Mouse (Mus musculus) T-helper 2 cell (primary cell): ENCODE measurements around the gene Ephx1.

Source experiments
- in situ Hi-C: fragments of 300-600 bp; cut with MboI, MseI; formaldehyde crosslinking; loops from one replicate; pipeline ENCODE4 v1.15.1; 2025; ENCODE audit warnings: high pct_unique_total_duplicates

The Ephx1 gene

GRCm38 (mm10) chr1:181020756-181021487, at the start of gene Ephx1:
Gene Ephx1 (minus strand): TSS chr1:181020904.
- in situ Hi-C loops, result no loop called here

GRCm38 (mm10) chr1:181069671-181070070, 49.0 kb upstream of the Ephx1 start:
- in situ Hi-C loops, result loop anchor here (10.0 kb wide), 1 partner anchor 1125 kb away; no protein-coding TSS in a partner anchor

- in situ Hi-C loops, result no loop called here
Measured at GRCm38 (mm10) chr1:181068344-181068743, 47.6 kb upstream of the Ephx1 start.

GRCm38 (mm10) chr1:181064648-181065047, 43.9 kb upstream of the Ephx1 start:
- in situ Hi-C loops, result no loop called here

- in situ Hi-C loops, result no loop called here
Measured at GRCm38 (mm10) chr1:181063991-181064390, 43.3 kb upstream of the Ephx1 start.

GRCm38 (mm10) chr1:181061784-181062485, 41.2 kb upstream of the Ephx1 start:
- in situ Hi-C loops, result no loop called here

- in situ Hi-C loops, result no loop called here
Measured at GRCm38 (mm10) chr1:181052898-181053297, 32.2 kb upstream of the Ephx1 start.

- in situ Hi-C loops, result no loop called here
Measured at GRCm38 (mm10) chr1:181050937-181051336, 30.2 kb upstream of the Ephx1 start, which contains the start of gene 9130409I23Rik. Gene 9130409I23Rik (plus strand): TSS chr1:181051237.

- in situ Hi-C loops, result no loop called here
Measured at GRCm38 (mm10) chr1:181049328-181049842, 28.7 kb upstream of the Ephx1 start.

- in situ Hi-C loops, result no loop called here
Measured at GRCm38 (mm10) chr1:181047520-181047919, 26.8 kb upstream of the Ephx1 start.

- in situ Hi-C loops, result loop anchor here (10.0 kb wide), 1 partner anchor 55 kb away; no protein-coding TSS in a partner anchor
Measured at GRCm38 (mm10) chr1:181039652-181040051, 18.9 kb upstream of the Ephx1 start.

- in situ Hi-C loops, result loop anchor here (10.0 kb wide), 1 partner anchor 53 kb away; no protein-coding TSS in a partner anchor
Measured at GRCm38 (mm10) chr1:181037623-181038022, 16.9 kb upstream of the Ephx1 start.

- in situ Hi-C loops, result loop anchor here (10.0 kb wide), 1 partner anchor 50 kb away; no protein-coding TSS in a partner anchor
Measured at GRCm38 (mm10) chr1:181035015-181035778, 14.5 kb upstream of the Ephx1 start.

GRCm38 (mm10) chr1:181022265-181022664, 1.6 kb upstream of the Ephx1 start:
- in situ Hi-C loops, result no loop called here

- in situ Hi-C loops, result no loop called here
Measured at GRCm38 (mm10) chr1:181021488-181021865, 773 bp upstream of the Ephx1 start.

GRCm38 (mm10) chr1:181017890-181018420, 2.7 kb downstream of the Ephx1 start:
- in situ Hi-C loops, result loop anchor here (10.0 kb wide), 1 partner anchor 837 kb away; no protein-coding TSS in a partner anchor

GRCm38 (mm10) chr1:181017212-181017711, 3.4 kb downstream of the Ephx1 start:
- in situ Hi-C loops, result loop anchor here (10.0 kb wide), 1 partner anchor 838 kb away; no protein-coding TSS in a partner anchor

- in situ Hi-C loops, result loop anchor here (10.0 kb wide), 1 partner anchor 838 kb away; no protein-coding TSS in a partner anchor
Measured at GRCm38 (mm10) chr1:181016532-181017131, 4.1 kb downstream of the Ephx1 start.

GRCm38 (mm10) chr1:181016045-181016444, 4.7 kb downstream of the Ephx1 start:
- in situ Hi-C loops, result loop anchor here (10.0 kb wide), 1 partner anchor 839 kb away; no protein-coding TSS in a partner anchor

GRCm38 (mm10) chr1:181015558-181015957, 5.1 kb downstream of the Ephx1 start:
- in situ Hi-C loops, result loop anchor here (10.0 kb wide), 1 partner anchor 839 kb away; no protein-coding TSS in a partner anchor
